Mouse (Mus musculus) R1 (cell line): Measurements from ENCODE around the gene Tmem184a.
A peak's percentile ranks its signal among the peaks of the same experiment; 100 is the strongest.

Source experiments
- DNase-seq: peaks from one replicate; pipeline ENCODE4 v3.0.0-alpha.2; 2018; ENCODE audit warnings: low read depth, low spot score

Tmem184a gene

GRCm38 (mm10) chr5:139793338-139794089, 26.2 kb downstream of the Tmem184a start:
- no peak for DNase-seq

- DNase-seq = no peak
Measured at GRCm38 (mm10) chr5:139792966-139793337, 26.8 kb downstream of the Tmem184a start.

- no peak for DNase-seq
Measured at GRCm38 (mm10) chr5:139792159-139792775, 27.4 kb downstream of the Tmem184a start.

- peak; percentile 92 for DNase-seq
Measured at GRCm38 (mm10) chr5:139791227-139792158, 28.2 kb downstream of the Tmem184a start, which contains the start of gene Mafk. Mafk (plus strand) TSS chr5:139791513.

GRCm38 (mm10) chr5:139789466-139789865, 30.3 kb downstream of the Tmem184a start:
- DNase-seq = no peak

GRCm38 (mm10) chr5:139781406-139781805, 38.3 kb downstream of the Tmem184a start:
- DNase-seq = no peak

- DNase-seq = no peak
Measured at GRCm38 (mm10) chr5:139776966-139777365, 42.8 kb downstream of the Tmem184a start.

- DNase-seq = peak; percentile 97
Measured at GRCm38 (mm10) chr5:139775216-139775926, 44.3 kb downstream of the Tmem184a start, which contains the start of gene Ints1. Ints1 (minus strand) TSS chr5:139775674.

GRCm38 (mm10) chr5:139768216-139768615, 51.5 kb downstream of the Tmem184a start:
- DNase-seq = no peak

- peak; percentile 69 for DNase-seq
Measured at GRCm38 (mm10) chr5:139764296-139764695, 55.4 kb downstream of the Tmem184a start.

- DNase-seq = no peak
Measured at GRCm38 (mm10) chr5:139758096-139758495, 61.6 kb downstream of the Tmem184a start.

GRCm38 (mm10) chr5:139756586-139756985, 63.1 kb downstream of the Tmem184a start:
- DNase-seq = no peak

GRCm38 (mm10) chr5:139756135-139756534, 63.6 kb downstream of the Tmem184a start:
- DNase-seq = no peak

GRCm38 (mm10) chr5:139754753-139755152, 65.0 kb downstream of the Tmem184a start:
- peak; percentile 76 for DNase-seq
